9 mouse cellular contexts compared by ENCODE assay signal in the genomic region with DNA sequence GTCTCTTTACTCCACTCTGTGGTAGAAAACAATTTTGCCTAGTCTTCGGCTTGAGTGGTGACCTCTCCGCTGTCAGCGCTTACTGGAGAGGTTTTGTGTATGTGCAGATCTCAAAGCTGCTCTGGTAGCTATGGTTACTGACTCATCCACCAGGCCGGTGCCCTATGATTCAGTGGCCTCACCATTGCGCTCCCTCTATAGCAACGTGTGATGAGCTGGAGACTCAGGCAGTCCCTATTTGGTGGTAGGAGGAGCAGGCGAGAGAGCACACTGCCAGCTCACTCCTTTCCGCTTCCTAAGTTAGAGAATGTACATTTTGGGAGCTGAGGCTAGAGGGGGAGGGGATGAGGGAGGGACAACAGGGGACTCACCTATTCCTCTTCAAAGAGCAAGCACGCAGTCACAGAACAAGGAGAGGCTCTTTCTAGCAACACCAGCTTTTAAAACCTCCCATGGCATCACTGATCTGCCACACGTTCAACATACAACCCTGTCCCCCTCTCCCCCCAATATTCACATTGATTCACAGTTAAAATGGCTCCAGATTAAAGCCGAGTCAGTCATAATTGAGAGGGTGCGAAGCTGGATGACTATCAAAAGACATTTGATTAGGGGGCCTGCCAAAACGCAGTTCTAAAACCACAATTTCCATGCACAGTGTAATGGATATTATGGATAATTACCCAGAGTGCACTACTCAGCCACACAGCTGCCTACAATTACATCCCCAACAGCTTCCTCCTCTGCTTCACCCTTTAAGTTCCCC. TPM values are rescaled to one million over a fixed set of nuclear protein-coding genes. Genes with fewer than 3 reads are reported as not detected.
A peak's percentile ranks its signal among the peaks of the same experiment; 100 is the strongest.
DNase-seq lines count a peak whose midpoint lies in the region; ATAC-seq and TF ChIP-seq lines count a peak whose summit lies in the region.
"Had no signal": no experiment of that assay in that cellular context is flagged by ENCODE, and none has a peak within 500 bp of the region (broad histone marks: within the 10 kb centered on the region; RNA-seq: fewer than 3 reads in every experiment).

No protein-coding gene starts in this region.

- no peaks in the 10 kb centered on the region for H3K9me3 ChIP-seq in liver, postnatal 0 days (ENCODE audit: low read length)
- H3K9me3 ChIP-seq in embryonic facial prominence, embryonic 11.5 days (replicated peaks; ENCODE audit: control insufficient read depth, low read length) = no peaks in the 10 kb centered on the region
- H3K9me3 ChIP-seq: heart, embryonic 13.5 days had no signal

- no peak overlapping the region for H3K27ac ChIP-seq in liver, adult 2 months (replicated peaks; ENCODE audit: insufficient read depth, low read depth, low read length)
- H3K27ac ChIP-seq in liver, postnatal 0 days (ENCODE audit: low read depth) = no peak overlapping the region
- H3K27ac ChIP-seq in embryonic facial prominence, embryonic 11.5 days (replicated peaks; ENCODE audit: low read depth, low read length) = no peak overlapping the region
- H3K27ac ChIP-seq: heart, embryonic 13.5 days had no signal

- TF ChIP-seq CTCF in liver, adult 2 months (IDR thresholded peaks at IDR 0.05; ENCODE audit: low read depth, low read length) = no peak
- no peak for TF ChIP-seq CTCF in liver, postnatal 0 days (IDR thresholded peaks at IDR 0.05; ENCODE audit: low read depth)

- peak; percentile 10 for DNase-seq in liver, adult 2 months (ENCODE audit: extremely low read depth, low read depth, low spot score)
- no peak for DNase-seq in liver, postnatal 0 days
- DNase-seq in R1 (ENCODE audit: low read depth, low spot score) = peak; percentile 71
- peak; percentile 55 for DNase-seq in embryonic facial prominence, embryonic 11.5 days (ENCODE audit: low spot score)
- peak; percentile 15 to 61 for DNase-seq in left cerebral cortex, postnatal 14 days (ENCODE audit: low spot score in 2 of 2)
- no peak for DNase-seq in kidney, postnatal 10 days
- no peak for DNase-seq in adipocyte (ENCODE audit: low spot score)
- DNase-seq in T-cell, adult 2 months (ENCODE audit: low spot score) = no peak

- H3K4me1 ChIP-seq in liver, adult 2 months (ENCODE audit: control insufficient read depth, insufficient read depth, low read length) = no peaks in the 10 kb centered on the region
- no peaks in the 10 kb centered on the region for H3K4me1 ChIP-seq in liver, postnatal 0 days (ENCODE audit: insufficient read depth)
- no peaks in the 10 kb centered on the region for H3K4me1 ChIP-seq in embryonic facial prominence, embryonic 11.5 days (ENCODE audit: control insufficient read depth, insufficient read depth, low read length)

- H3K27me3 ChIP-seq in liver, adult 2 months (ENCODE audit: control insufficient read depth, insufficient read depth, low read length) = no peaks in the 10 kb centered on the region
- H3K27me3 ChIP-seq in liver, postnatal 0 days (ENCODE audit: insufficient read depth, low read length) = no peaks in the 10 kb centered on the region
- H3K27me3 ChIP-seq in embryonic facial prominence, embryonic 11.5 days (ENCODE audit: control insufficient read depth, insufficient read depth, low read length) = no peaks in the 10 kb centered on the region
- H3K27me3 ChIP-seq: heart, embryonic 13.5 days had no signal

- TF ChIP-seq EP300 in liver, postnatal 0 days (IDR thresholded peaks at IDR 0.05; ENCODE audit: low read depth) = no peak

- H3K9ac ChIP-seq in liver, adult 2 months (ENCODE audit: low read depth, low read length) = no peak overlapping the region
- no peak overlapping the region for H3K9ac ChIP-seq in liver, postnatal 0 days (replicated peaks)
- H3K9ac ChIP-seq in embryonic facial prominence, embryonic 11.5 days (replicated peaks; ENCODE audit: low read length) = no peak overlapping the region
- H3K9ac ChIP-seq: heart, embryonic 13.5 days had no signal

- 92% methylated on average over 13 of the region's 13 CpGs for WGBS in liver, adult 2 months
- WGBS in liver, postnatal 0 days (ENCODE audit: insufficient replicate concordance) = 80% methylated on average over 13 of the region's 13 CpGs
- WGBS in embryonic facial prominence, embryonic 11.5 days = 66% methylated on average over 13 of the region's 13 CpGs

- no peaks in the 10 kb centered on the region for H3K79me2 ChIP-seq in liver, adult 2 months (ENCODE audit: control insufficient read depth, insufficient read depth, low read length)

- TF ChIP-seq POLR2A in liver, adult 2 months (IDR thresholded peaks at IDR 0.05; ENCODE audit: extremely low read depth, insufficient read depth, low read length) = no peak

- H3K4me3 ChIP-seq in liver, adult 2 months (ENCODE audit: insufficient read depth, low read depth, low read length) = no peak overlapping the region
- no peak overlapping the region for H3K4me3 ChIP-seq in liver, postnatal 0 days (ENCODE audit: low read depth, low read length)
- no peak overlapping the region for H3K4me3 ChIP-seq in embryonic facial prominence, embryonic 11.5 days (ENCODE audit: low read depth, low read length)
- H3K4me3 ChIP-seq: heart, embryonic 13.5 days had no signal

- intact Hi-C loops in left cerebral cortex, postnatal 14 days (cut with DNase I) = no loop called here

- no peak for ATAC-seq in liver, postnatal 0 days
- ATAC-seq in embryonic facial prominence, embryonic 11.5 days (replicated peaks; ENCODE audit: insufficient number of reproducible peaks, low FRiP score, low TSS enrichment, low read depth) = no peak

- H3K4me2 ChIP-seq in liver, postnatal 0 days (ENCODE audit: low read depth, low read length) = no peak overlapping the region
- no peak overlapping the region for H3K4me2 ChIP-seq in embryonic facial prominence, embryonic 11.5 days (ENCODE audit: low read depth, low read length)
- H3K4me2 ChIP-seq: heart, embryonic 13.5 days had no signal

- peaks cover 6% of the 10 kb centered on the region; the same call in 1 of the 2 replicates for H3K36me3 ChIP-seq in liver, adult 2 months (ENCODE audit: control insufficient read depth, insufficient read depth, low read length)
- H3K36me3 ChIP-seq in liver, postnatal 0 days (replicated peaks; ENCODE audit: insufficient read depth, low read length) = no peaks in the 10 kb centered on the region
- H3K36me3 ChIP-seq in embryonic facial prominence, embryonic 11.5 days (replicated peaks; ENCODE audit: control insufficient read depth, insufficient read depth, low read depth, low read length) = no peaks in the 10 kb centered on the region

RNA-seq across cellular contexts. Expression of a gene that starts 50.2 kb away (rescaled TPM):
- 2.4 and 2.6 TPM in 2 replicates for total RNA-seq in liver, adult 2 months (2014; rRNA removed)
- polyA plus RNA-seq in liver, adult 2 months (2012; rRNA removed) = 3.0 TPM in 2 replicates
- polyA plus RNA-seq in liver, postnatal 0 days (2015; fragmentation: Nextera tagmentation; extraction: Ambion mirVana) = 2.6 and 2.7 TPM in 2 replicates
- polyA plus RNA-seq in embryonic facial prominence, embryonic 11.5 days (2014; fragmentation: Nextera tagmentation; extraction: Ambion mirVana) = 30.6 and 35.1 TPM in 2 replicates
- total RNA-seq in left cerebral cortex, postnatal 14 days (2021) = 10 to 100 TPM; 59.9 to 68.8 TPM

Comparison
In these comparisons a context has a peak if more than half of its experiments do, and no peak if none do; other contexts are left out.
1. DNase-seq: peak in liver, adult 2 months (single experiment), R1 (single experiment), embryonic facial prominence, embryonic 11.5 days (single experiment) and left cerebral cortex, postnatal 14 days (2 of 2); none in liver, postnatal 0 days (single experiment), kidney, postnatal 10 days (single experiment), adipocyte (single experiment) and T-cell, adult 2 months (single experiment).